Mouse (Mus musculus) small intestine, adult 2 months (tissue): Measurements from ENCODE around the gene Sf3b4. TPM values are rescaled to one million over a fixed set of nuclear protein-coding genes. Genes with fewer than 3 reads are reported as not detected.
A peak's percentile ranks its signal among the peaks of the same experiment; 100 is the strongest.

Experiments
- H3K27ac ChIP-seq: fragments of 200-500 bp; 2 replicates; pipeline ENCODE4 v1.5.1; 2012; ENCODE audit warnings: low read depth, low read length, control low read depth, inconsistent platforms; ENCODE audit not compliant: insufficient read depth
- H3K27me3 ChIP-seq: fragments of 200-500 bp; 2 replicates; pipeline ENCODE4 v1.6.1; 2012; ENCODE audit warnings: mild to moderate bottlenecking, moderate library complexity, low read length, inconsistent platforms; ENCODE audit not compliant: control insufficient read depth, insufficient read depth
- H3K36me3 ChIP-seq: fragments of 200-500 bp; 2 replicates; pipeline ENCODE4 v1.6.1; 2012; ENCODE audit warnings: mild to moderate bottlenecking, low read length, control low read depth, inconsistent platforms; ENCODE audit not compliant: control insufficient read depth, insufficient read depth
- H3K4me1 ChIP-seq: fragments of 200-500 bp; 2 replicates; pipeline ENCODE4 v1.6.1; 2012; ENCODE audit warnings: low read length, inconsistent platforms, mixed read lengths; ENCODE audit not compliant: control insufficient read depth, insufficient read depth, insufficient read length
- H3K4me3 ChIP-seq: fragments of 200-500 bp; 2 replicates; pipeline ENCODE4 v1.5.1; 2012; ENCODE audit warnings: low read depth, mild to moderate bottlenecking, control low read depth, inconsistent platforms, low read length, moderate library complexity
- CTCF ChIP-seq: fragments of 200-500 bp; IDR thresholded peaks from 2 replicates; pipeline ENCODE4 v1.5.1; 2012; ENCODE audit warnings: low read depth, mild to moderate bottlenecking, control low read depth, inconsistent platforms, low read length, moderate library complexity, mixed read lengths; ENCODE audit not compliant: insufficient replicate concordance, insufficient read length; ENCODE audit errors: extremely low read depth
- POLR2A ChIP-seq: fragments of 200-500 bp; IDR thresholded peaks from 2 replicates; pipeline ENCODE4 v1.6.1; 2012; ENCODE audit warnings: low read depth, mild to moderate bottlenecking, control low read depth, inconsistent platforms, low read length, moderate library complexity
- WGBS: fragments of 180-500 bp; shearing (Covaris S2); methylation state at CpG from one replicate; pipeline ENCODE4 v1.1.7; 2018; 5-methylcytosine and 5-hydroxymethylcytosine counted together
- polyA plus RNA-seq: library from polyadenylated mRNA; depleted of rRNA; stranded (reverse); fragments of >200 nt; gene quantifications from 2 replicates; pipeline ENCODE4 v1.2.3, GENCODE M21; 2012

Gene Sf3b4
- polyA plus RNA-seq, 1 experiment = 73.2 TPM

- H3K27ac ChIP-seq = no peak overlapping the region
- no peak for TF ChIP-seq CTCF
- H3K4me1 ChIP-seq = no peaks in the 10 kb centered on the region
- peaks cover 56% of the 10 kb centered on the region for H3K36me3 ChIP-seq
- WGBS = 83% methylated on average over 7 of the region's 7 CpGs
- H3K27me3 ChIP-seq = no peaks in the 10 kb centered on the region
- H3K4me3 ChIP-seq = no peak overlapping the region
Measured at GRCm38 (mm10) chr3:96151836-96152235, 20.3 kb upstream of the Sf3b4 start.

GRCm38 (mm10) chr3:96152611-96153010 lies 19.5 kb upstream of the Sf3b4 start:
- WGBS = 95% methylated on average over 5 of the region's 5 CpGs
- H3K36me3 ChIP-seq = peaks cover 54% of the 10 kb centered on the region

GRCm38 (mm10) chr3:96155501-96155900 lies 16.6 kb upstream of the Sf3b4 start:
- TF ChIP-seq CTCF (no peak), POLR2A (no peak)
- Histone ChIP-seq H3K36me3 (peaks cover 50% of the 10 kb centered on the region), H3K27ac (no peak overlapping the region), H3K27me3 (no peaks in the 10 kb centered on the region), H3K4me1 (peaks cover 8% of the 10 kb centered on the region; the same call in 1 of the 2 replicates), H3K4me3 (no peak overlapping the region)
- WGBS = 86% methylated on average over 8 of the region's 8 CpGs

More at GRCm38 (mm10) chr3:96152611-96153010, 19.5 kb upstream of the Sf3b4 start:
- TF ChIP-seq POLR2A (no peak), CTCF (no peak)
- Histone ChIP-seq H3K27me3 (no peaks in the 10 kb centered on the region), H3K27ac (no peak overlapping the region), H3K4me1 (no peaks in the 10 kb centered on the region), H3K4me3 (no peak overlapping the region)

GRCm38 (mm10) chr3:96159820-96160219 lies 12.3 kb upstream of the Sf3b4 start:
- H3K4me3 ChIP-seq = no peak overlapping the region
- WGBS = 16% methylated on average over 4 of the region's 4 CpGs
- peaks cover 15% of the 10 kb centered on the region; the same call in 1 of the 2 replicates for H3K4me1 ChIP-seq
- H3K27me3 ChIP-seq = no peaks in the 10 kb centered on the region
- H3K27ac ChIP-seq = peak overlapping the region; percentile 100
- TF ChIP-seq POLR2A (no peak), CTCF (no peak)
- peaks cover 10% of the 10 kb centered on the region for H3K36me3 ChIP-seq

GRCm38 (mm10) chr3:96160222-96160802 lies 11.8 kb upstream of the Sf3b4 start:
- Histone ChIP-seq H3K4me3 (peak overlapping the region; percentile 34; the same call in 1 of the 2 replicates), H3K27me3 (no peaks in the 10 kb centered on the region), H3K4me1 (peaks cover 18% of the 10 kb centered on the region; the same call in 1 of the 2 replicates), H3K27ac (peak overlapping the region; percentile 100), H3K36me3 (peaks cover 8% of the 10 kb centered on the region)
- TF ChIP-seq POLR2A (no peak), CTCF (no peak)
- 10% methylated on average over 4 of the region's 4 CpGs for WGBS

- Histone ChIP-seq H3K27ac (peak overlapping the region; percentile 100), H3K27me3 (no peaks in the 10 kb centered on the region), H3K4me1 (peaks cover 18% of the 10 kb centered on the region; the same call in 1 of the 2 replicates), H3K4me3 (peak overlapping the region; percentile 74), H3K36me3 (peaks cover 1% of the 10 kb centered on the region; the same call in 1 of the 2 replicates)
- TF ChIP-seq CTCF = no peak
- peak; percentile 82 for TF ChIP-seq POLR2A
- under 1% methylated on average over 12 of the region's 12 CpGs for WGBS
Measured at GRCm38 (mm10) chr3:96160803-96161516, 11.2 kb upstream of the Sf3b4 start.
